Mouse (Mus musculus) lung, postnatal 14 days (tissue): ENCODE data around the gene Smc3.

Source experiments
- DNase-seq: peaks from one replicate; pipeline ENCODE4 v3.0.0; 2021

Smc3 gene

DNA sequence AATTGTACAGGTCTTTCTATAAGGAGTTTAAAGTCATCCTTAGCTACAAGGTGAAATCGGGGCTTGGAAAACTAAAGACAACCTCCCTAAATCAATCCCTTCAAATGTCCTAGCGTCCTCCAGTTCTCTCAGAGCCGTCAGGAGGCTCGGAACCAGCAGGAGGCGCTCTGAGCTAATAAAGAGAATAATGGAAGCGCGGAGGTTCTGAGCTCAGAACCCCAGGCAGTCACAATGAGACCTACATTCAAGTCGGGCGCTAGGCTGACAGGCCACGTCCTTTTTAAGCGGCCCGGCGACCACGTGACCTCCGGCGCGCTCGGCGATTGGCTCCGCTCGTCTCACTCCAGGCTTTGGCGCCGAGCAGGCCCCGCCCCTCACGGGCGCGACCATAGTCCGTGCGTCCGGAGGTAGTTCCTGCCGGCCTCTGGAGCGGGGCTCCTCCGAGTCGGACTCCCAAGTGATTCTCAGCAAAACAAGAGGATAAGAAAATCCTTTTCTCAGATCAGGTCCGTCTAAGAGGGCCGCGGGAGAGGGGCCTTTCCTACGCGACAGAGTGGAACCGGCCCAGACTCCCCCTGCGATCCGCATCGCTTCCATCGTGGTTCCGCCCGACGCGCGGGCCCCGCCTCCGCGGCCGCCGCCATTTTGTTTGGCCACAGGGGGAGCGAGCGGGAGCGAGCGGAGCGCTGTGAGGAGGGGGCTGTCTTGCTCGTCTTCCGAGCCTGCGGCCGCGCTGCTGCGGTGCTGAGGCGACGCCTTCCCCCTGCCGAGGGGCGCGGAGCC lies at the start of gene Smc3:
Gene Smc3, plus strand, starts transcription at position 642 of the 783 bp plus-strand sequence.
- DNase-seq, result peak; percentile 99

DNA sequence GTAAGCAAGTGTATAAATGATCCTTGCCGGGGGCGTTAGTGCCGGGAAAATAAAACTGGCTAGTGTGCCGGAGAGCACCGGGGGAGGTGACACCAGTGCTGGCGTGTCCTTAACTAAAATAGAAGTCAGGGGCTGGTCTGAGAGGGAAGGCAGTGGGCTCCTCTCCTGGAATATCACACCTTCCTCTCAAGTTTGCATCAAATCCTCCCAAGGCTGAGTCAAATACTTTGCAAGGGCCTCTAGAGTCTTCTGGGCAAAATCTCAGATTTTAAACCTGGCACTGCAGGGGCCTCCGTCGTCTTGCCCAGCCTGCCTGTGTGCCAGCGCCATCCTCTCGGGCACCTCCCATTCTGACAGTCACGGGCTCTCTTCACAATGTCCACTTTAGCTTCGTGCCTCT lies 49.2 kb upstream of the Smc3 start:
- no peak for DNase-seq

DNA sequence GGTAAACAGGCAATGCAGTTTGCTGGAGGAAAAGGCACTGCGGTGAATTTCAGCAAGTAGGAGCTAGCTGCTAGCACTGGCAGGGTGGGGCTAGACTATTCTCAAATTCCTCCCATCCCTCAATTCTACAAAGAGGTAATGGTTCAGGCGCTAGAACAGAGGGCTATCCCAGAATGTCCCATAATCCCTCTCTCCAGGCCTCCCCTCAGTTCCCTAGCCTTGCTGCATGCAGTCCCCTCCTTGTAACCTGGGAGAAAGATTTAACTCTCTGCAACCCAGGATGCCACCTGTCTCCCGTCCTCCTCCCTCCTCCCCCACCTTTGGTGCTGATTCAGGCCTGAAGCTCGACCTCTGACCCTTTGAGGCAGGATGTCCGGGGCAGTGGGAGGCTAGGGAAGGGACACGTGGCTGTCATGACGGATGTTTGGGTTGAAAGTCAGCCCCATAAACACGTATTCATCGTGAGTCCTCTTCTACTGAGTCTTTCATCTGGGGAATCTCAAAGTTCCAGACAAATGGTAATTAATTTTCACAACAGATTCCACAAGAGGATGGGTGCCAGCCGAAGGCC lies 47.9 kb upstream of the Smc3 start:
- no peak for DNase-seq

DNA sequence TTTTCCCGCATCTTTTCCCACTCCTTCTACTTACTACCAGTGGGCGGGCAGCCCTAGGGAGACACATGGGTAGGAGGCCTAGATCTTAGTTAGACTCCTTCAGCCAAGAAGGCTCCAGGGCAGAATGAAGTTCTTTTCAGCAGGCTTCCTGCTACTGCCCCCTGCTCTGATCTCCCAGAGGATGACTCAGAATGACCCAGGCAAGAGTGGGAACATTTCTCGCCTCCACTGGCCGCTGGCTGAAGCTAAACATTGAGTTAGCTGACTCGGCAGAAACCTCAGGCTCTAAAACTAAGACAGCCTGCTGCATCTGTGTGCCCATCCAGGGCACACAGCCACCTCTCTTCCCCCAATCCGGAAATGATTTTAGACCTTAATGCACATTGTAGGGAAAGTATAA lies 47.4 kb upstream of the Smc3 start:
- peak; percentile 35 for DNase-seq

DNA sequence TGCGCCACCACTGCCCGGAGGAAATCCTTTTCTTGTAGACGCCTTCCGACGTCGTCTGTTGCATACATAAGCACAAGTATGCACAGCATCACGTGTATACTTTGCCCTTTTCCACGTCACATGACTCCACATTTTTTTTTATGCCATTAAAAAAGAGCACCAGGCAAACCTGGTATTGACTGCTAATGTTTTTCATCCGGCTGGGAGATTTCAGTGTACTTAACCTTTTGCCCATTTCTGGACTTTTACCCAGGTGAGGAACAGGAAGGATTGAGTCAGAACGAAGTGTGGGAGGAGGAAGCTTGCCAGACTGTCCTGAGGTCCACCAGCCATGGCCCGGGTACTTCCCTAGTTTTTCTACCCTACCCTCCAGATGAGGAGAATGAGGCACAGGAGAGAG lies 45.8 kb upstream of the Smc3 start:
- DNase-seq, result no peak

DNA sequence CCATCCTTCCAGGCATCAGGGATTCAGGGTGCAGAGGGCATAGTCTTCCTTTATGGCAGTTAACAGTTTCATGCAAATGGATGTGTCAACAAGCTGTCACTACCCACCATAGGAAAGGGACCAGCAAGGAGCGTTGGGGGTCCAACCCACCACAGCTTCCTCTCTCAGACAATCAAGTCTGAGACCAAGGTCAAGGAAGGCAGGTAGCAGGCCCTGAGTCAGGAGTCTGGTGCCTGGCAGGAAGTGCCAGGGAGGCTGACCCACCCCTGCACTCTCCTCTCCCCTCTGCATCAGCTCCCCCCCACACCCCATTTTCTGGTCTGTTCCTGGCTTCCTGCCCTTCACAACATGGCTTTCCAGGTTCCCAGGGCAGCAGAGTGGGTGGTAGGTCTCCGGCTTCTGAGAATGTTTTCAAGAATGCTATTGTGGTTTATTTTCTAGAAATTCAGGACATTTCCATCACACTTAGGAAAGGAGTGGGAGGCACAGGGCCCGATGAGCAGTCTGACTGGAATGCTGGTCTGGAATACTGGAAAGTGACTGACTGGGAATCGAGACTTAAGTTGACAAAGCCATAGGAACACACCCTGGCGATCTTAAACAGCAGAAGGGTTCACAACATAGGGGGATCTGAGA lies 45.1 kb upstream of the Smc3 start:
- no peak for DNase-seq

DNA sequence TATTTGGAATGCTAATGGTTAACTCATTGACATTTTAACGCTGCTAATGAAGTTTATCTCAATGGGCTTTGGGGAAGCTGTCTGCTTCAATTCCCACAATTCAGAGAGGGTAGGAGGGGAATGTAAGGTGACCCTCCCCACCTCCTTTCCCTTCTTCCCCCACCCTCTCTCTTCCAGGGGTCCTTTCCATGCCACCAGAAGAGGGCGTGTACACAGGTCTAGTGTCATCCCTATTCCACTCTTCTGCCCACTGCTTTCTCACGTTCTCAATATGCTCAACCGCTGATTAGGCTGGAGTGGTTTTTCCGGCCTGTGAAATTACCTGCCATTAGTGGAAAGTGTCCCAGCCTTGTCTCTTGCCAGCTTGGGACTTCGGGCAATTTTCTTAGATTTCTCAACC lies 43.4 kb upstream of the Smc3 start:
- no peak for DNase-seq

DNA sequence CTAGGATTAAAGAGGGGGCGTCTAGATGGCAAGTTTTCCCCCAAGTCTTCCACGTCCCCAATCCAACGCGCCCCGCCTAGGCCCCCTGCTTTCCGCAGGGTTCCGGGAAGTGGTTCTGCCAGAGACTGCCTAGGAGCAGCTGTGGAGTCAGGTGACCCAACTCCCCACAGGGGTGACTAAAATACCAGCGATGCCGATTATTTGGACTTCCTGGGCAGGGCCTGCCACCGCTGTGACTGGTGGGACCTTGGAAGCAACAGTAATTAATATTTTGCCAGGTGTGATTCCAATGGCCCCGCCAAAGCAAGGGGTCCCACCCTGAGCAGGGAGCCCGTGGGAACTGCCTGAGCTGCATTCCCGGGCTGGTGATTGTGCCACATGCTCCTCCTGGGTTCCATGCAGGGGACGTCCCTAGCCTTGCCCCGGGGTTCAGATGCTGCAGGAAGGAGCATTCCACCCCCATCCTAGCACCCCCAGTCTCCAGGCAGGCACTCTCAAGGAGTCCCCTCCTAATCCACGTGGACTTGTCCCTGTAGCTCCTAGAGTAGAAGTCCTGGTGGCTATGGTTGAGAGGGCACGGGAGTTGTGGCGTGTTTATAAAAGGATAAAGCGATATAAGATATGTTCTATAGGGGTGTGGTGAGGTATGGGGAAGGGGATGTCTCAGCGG lies 42.8 kb upstream of the Smc3 start:
- DNase-seq, result no peak

DNA sequence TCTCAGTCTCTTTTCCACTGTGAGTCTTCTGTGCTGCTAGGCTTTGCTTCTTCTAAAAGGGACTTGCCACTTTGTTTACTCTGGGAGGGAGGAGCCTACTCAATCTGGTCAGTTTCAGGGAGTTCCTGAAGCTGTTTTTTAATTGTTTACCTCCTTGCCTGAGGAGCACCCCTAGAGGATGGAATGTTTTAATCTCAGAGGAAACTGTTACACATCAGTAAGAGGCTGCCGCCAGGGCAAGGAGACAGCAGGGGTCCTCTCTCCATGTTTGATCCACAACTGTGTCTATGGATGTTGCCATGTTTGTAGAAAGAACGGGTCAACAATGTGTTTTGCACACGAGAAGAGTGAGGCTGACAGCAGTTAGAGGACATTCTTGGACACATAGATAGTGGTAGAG lies 39.8 kb upstream of the Smc3 start:
- DNase-seq, result no peak

DNA sequence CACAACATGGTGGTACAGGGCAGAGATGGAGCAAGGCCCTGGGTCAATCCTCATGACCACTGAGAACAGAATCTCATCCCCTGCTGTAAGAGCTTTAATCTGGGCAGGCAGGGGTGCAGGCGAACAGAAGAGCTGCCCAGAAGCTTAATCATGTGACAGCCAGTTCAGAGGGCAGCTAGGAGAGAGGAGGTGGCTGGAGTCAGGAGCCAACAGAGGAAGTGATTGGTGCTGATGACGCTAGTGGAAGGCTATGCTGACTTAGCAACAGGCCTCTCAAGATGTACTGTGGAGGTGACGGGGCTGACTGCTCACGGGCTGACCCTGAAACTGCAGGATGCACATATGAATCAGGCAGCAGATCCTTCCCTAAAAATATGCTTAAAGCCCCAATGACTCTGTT lies 36.0 kb upstream of the Smc3 start:
- DNase-seq, result no peak

DNA sequence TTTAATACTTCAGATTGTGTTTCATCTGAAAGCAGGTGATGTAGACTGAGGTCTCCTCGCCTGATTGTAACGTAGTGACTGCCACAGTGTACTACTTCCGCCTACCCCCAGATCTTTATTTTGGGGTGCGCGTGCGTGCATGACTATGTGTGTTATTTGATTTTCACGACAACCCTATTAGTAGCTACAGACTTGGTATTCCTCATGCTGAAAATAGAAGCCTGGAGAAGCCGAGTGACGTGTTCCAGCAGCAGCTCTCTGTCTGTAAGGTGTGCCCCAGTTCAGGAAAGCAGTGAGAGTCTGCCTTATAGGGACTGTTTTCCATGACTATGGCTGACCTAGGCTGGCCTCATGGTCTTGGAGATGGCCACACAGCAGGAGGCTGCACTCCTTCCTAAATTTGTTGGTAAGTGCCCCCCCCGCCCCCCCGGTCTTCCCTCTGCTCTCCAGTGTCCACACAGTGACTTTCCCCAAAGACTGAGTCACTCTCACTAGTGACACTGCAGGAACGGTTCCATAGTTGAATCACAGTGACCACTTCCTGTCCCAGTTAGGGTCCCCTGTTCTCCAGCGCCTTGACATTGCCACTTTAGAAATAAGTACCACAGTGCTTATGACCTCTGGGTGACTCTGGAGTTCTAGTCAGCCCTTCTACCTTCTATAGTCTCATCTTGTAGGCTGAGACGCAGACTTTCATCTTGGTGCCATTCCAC lies 34.5 kb upstream of the Smc3 start:
- no peak for DNase-seq

DNA sequence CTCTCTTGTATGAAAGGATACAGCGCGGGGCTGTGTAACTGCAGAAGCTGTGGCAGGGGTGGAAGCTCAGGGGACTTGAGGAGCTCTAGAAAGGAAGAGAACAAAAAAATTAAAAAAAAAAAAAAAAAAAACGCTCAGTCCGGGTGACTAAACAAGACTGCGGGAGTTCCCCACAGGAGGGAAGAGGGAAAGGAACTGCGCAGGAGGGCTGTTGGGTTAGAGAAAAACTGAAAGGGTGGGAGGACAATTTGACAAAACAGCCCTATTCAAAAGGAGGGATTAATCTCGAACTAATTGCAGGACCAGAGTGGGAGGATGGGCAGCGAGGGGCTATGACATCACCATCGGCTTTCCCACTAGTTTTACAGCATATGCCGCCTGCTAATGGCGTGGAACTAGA lies 32.3 kb upstream of the Smc3 start:
- DNase-seq, result no peak

DNA sequence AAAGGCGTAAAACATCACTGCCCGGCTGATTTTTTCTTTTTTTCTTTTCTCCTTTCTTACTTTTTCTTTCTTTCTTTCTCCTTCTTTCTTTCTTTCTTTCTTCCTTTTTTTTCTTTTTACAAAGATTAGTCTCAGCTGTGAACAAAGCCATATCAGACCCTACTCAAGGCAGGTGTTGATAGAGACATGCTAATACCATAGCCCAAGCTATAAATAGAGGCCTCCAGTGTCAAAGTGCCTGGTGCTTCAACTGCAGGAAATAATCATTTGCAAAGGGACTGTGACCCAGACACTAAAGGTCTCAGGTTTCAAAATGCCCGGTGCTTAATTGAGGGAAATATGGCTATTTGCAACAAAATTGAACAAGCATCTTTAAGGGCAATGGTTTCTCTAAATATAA lies 31.6 kb upstream of the Smc3 start:
- no peak for DNase-seq

DNA sequence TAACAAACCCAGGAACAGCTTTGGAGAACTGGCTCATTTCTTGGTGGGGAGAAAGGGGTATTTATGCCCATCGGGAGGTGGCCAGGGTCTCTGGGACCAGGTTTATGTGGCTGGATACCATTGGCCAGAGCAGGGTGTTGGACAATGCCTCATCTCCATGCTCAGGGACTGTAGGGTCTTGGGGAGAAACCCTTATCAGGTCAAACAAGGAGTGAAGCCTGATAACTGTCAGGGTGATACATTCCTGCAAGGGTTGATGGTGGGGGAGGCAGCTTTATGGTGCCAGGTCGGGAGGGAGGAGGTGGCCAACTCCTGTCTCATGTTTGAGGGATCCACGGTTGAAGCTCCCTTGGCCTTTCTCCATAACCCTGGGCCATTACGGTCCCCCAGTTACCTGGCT lies 29.1 kb upstream of the Smc3 start:
- no peak for DNase-seq

DNA sequence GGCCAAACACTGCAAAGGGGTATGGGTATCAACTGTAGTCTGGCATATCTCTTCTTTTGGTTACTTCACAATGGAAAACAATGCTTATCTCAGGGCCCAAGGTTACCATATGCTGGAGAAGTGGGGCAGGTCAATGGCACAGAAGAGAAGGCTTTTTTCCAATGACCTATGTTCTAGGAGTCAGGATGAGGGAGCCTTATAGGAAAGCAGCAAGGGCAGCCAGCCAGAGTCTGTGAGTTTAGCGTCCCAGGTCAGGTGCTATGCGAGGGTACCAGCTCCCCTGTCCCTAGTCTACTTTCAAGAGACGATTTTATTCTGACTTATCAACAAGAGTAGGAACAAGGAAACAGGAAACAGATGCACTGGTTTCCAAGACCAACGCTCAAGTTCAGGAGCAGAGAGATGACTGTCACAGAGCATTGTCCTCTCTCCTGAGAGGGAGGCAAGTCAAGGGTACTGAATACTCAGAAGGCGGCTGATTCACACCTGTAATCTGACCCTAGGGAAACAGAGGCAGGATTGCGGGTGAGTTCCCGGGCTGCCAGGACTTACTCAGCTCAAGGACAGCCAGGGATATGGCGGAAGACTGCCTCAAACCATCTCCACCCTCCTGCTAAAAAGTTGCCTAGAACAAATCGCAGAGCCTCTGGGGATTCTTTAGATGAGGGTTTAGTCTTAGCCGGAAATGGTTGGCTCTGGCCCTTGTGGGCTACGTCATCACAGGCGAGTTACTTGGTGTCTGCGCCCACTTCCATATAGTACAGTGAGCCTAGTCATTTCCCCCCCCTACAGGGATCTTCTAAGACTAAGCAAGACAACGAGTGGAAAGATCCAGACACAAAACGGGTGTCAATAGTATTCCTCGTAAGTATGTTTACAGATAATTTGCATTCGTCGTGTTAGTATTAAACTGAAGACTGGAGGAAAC lies 28.4 kb upstream of the Smc3 start:
- no peak for DNase-seq

DNA sequence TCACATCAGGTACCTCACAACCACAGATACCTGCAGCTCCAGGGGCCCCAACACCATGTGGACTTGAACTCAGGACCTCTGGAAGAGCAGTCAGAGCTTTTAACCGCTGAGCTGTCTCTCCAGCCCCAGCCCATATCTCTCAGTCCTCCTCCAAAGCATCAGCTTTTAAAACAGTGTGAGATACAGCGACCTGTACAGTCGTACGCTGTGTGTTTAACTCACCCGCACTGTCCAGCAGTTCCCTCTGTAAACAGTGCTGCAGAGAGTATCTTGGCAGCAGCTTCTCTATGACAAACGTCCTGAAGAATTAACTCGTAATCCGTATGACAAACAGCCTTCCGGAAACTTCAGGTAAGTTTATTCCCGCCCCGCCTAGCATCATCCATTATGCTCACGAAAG lies 27.6 kb upstream of the Smc3 start:
- no peak for DNase-seq

DNA sequence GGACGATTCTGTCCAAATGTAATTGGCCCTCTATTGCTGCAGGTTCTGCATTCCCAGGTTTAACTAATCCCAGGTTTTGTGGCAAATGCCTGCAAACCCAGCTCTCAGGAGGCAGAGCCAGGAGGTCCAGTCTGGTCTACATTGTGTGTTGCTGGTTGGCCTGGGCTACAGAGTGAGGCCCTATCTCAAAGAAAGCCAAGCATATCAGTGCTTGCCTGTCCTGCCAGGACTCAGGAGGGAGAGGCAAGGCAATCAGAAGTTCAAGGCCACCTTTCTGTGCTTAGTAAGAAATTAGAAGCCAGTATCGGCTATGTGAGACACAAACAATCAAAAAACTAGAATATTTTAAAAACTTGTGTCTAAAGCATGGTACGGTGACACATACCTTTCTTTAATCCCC lies 27.0 kb upstream of the Smc3 start:
- no peak for DNase-seq

DNA sequence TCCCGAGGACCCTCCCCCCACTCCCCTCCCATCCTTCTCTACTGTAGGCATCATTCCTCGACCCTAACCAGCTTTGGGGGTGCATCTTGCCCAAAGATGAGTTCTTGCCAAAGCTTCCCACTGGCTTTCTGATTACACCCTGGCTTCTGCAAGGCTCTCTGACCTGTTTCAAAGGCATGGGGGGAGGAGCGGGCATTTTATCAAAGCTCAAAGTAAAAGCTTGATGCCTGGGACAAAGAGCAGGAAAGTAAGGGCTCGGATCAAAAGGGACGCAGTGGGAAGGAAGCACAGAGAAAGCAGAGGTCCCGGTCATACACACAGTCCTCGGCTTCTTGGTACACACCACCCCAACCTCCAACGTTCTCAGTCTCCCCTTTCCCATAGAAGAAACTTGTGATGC lies 26.1 kb upstream of the Smc3 start:
- DNase-seq, result no peak

DNA sequence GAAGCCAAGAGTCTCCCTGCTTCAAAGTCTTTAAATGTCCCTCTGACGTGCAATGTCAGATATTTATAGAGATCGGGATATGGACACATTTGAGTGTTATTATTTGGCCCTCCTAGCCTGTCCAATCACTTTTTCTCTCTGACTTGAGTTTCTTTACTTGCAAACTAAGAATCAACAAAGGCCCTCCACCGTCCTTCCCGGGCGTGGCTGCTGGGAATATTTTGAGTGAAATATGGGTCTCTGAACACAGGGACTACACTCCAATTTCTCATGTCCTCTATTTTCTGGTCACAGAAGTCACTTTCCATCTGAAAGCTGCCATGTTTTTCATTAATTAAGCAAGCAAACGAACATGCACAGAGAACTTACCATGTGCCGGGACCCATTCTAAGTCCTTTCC lies 25.7 kb upstream of the Smc3 start:
- no peak for DNase-seq

DNA sequence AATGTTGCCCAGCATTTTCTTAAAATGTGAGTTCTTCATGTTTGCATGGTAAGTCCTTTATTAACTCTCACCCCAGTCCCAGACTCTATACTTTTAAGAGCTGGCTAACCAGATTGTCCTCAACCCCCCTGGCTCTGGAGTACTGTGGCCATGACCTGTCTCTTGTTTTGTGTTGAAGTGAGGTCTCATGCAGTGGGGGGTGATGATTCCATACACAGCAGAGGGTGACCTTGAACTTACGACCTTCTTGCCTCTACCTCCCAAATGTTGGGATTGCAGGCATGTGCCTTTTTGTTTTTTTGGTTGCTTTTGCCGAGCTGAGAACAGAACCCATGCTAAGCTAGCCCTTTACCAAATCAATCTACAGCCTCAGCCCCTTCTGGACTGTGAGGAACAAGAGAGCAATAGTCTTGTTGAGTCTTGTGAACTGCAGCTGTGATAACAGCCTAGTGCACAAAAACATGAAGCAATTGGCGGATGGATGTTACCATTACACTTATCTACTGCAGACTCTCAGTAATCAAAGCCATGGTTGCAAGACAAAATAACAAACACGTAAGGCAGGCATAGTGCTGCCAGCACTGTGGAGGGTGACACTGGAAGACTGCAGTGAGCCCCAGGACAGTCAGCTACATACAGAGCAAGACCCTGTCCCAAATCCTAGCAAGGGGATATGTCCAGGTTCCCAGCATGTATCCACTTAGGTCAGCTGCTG lies 24.7 kb upstream of the Smc3 start:
- no peak for DNase-seq

DNA sequence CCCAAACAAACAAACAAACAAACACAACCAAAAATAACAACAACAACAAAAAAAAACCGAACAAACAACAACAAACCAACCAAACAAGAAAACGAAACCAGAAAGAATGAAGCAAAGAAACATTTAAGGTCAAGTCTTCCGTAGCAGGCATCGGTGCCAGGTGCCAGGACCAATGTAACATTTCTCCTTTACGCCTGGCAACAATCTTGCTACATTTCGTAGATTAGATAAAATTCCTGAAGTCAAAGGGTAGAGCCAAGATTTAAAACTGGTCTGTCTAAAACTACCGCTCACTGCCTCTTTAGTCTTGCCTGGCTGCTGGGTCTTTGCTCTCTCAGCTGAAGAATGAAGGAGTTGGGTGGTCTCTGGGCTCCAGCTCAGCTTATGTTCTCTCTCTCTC lies 24.1 kb upstream of the Smc3 start:
- DNase-seq, result no peak
